Mouse (Mus musculus) layer of hippocampus, adult 8-10 months (tissue): Measurements from ENCODE around the gene Nhlrc2. TPM values are rescaled to one million over a fixed set of nuclear protein-coding genes. Genes with fewer than 3 reads are reported as not detected.

Source experiments
- DNase-seq, 2 experiments: peaks; one replicate each; pipeline ENCODE4 v3.0.0; 2022; ENCODE audit warnings: low spot score in 2 of 2
- total RNA-seq, 4 experiments: library from RNA; stranded (reverse); gene quantifications; 2 replicates each; pipeline ENCODE4 v1.2.4; 2022

Nhlrc2 gene
- total RNA-seq, 4 experiments from 2014 or later, result 13.8 to 16.1 (median 14.3) TPM

GRCm38 (mm10) chr19:56563469-56563868 lies 15.4 kb downstream of the Nhlrc2 start:
- no peak for DNase-seq

DNA sequence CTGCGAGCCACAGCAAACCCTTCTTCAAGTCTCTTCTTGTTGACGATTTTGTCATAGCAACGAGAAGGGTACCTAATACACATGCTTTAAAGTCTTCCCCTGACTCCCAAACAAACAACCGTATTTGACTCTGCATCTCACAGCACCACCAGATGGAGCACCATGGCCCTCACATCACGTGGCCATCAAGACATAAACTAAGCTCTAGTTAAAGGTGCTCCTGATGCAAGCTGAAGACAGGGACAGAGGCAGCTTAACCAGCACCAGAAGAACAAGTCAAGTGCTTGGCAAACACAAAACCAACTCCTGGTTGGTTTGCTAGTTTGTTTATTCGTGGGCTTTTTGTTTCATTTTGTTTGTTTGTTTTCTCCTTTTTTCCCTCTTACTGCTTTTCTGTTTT lies 17.3 kb downstream of the Nhlrc2 start:
- DNase-seq, result no peak

GRCm38 (mm10) chr19:56566041-56566440 lies 18.0 kb downstream of the Nhlrc2 start:
- DNase-seq, result peak in 1 of 2 experiments; percentile 55

- DNase-seq, result no peak
These were observed 18.9 kb downstream of the Nhlrc2 start for GRCm38 (mm10) chr19:56566940-56567339.

GRCm38 (mm10) chr19:56570781-56571180 lies 22.7 kb downstream of the Nhlrc2 start:
- DNase-seq, result no peak

- DNase-seq, result no peak
These were observed 23.2 kb downstream of the Nhlrc2 start for GRCm38 (mm10) chr19:56571234-56571633.

- DNase-seq, result no peak
These were observed 23.9 kb downstream of the Nhlrc2 start for GRCm38 (mm10) chr19:56571913-56572312.

DNA sequence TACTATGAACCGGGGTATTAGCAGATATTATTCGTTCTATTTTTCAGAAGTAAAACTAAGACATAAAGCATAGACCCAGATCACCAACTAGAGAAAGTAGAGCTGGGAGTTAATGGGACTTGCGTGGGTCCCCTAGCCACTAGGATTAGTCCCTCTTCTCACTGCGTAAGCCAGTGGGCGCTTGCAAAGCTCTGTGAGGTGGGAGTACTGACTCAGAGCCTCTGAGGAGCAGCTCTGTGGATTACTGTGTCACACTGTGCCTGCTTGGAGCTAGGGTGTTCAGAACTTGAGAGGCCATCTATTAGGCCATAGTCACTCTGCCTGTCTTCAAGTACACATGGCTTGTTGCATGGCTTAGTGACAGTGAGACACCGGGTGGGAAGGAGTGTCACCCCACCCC lies 25.1 kb downstream of the Nhlrc2 start:
- DNase-seq, result no peak

- no peak for DNase-seq
These were observed 29.7 kb downstream of the Nhlrc2 start for GRCm38 (mm10) chr19:56577801-56578200.

DNA sequence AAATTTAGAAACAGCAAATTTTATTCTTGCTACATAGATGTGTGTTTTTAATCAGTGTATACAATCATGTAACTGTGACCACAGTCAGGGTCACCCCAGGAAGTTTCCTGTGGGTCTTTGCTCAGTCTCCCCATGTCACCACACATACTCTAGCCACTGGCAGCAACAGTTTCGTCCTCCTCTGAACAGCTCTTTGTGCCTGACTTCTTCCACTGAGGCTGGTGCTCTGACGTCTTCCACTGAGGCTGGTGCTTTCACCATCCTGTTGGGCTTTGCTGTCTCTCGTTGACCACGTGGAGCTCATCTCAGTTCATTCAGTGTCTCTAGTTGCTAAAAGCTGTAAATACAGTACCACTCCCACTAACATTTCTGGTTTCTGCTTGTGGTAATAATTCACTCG lies 33.9 kb downstream of the Nhlrc2 start:
- DNase-seq, result no peak

DNA sequence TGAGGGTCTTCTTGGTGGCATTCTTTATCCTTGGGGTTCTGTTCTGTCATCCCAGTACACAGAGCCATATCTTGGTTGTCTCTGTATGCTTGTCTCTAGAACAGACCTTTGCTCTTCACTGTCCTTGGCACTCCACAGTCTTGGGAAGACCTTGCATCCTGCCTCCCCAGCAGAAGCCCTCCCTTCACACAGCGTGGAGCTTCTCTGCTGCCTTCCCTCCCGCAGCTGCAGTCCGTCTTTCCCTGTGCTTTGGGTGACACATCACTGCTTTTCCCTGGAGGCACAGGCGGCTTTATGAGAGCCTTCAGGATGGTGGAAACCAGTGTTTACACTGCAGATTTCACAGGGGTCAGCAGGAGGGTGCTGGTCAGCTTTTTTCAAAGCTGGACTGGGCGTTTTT lies 35.7 kb downstream of the Nhlrc2 start:
- DNase-seq, result no peak

GRCm38 (mm10) chr19:56584288-56584687 lies 36.2 kb downstream of the Nhlrc2 start:
- no peak for DNase-seq

DNA sequence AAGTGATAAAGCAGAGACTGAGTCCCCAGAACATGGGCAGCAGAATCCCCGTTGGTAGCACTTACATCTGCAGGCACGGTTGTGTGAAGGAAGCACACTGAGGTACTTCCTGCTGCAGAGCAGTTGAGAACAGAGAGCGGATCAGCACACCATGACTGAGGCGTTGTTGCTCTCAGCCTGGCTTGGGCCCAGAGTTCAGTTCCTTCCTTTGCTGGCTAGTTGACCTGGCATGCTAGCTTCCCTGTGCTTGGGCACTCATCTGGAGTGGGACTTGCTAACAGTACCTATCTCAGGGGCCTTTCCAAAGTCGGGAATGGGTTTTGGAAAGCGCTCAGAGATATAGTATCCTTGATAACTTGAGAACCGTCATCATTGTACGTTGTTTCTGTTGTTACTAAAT lies 38.3 kb downstream of the Nhlrc2 start:
- DNase-seq, result no peak

- peak; percentile 44 to 58 for DNase-seq
These were observed 40.2 kb downstream of the Nhlrc2 start for GRCm38 (mm10) chr19:56588205-56588626.

- no peak for DNase-seq
These were observed 40.9 kb downstream of the Nhlrc2 start for GRCm38 (mm10) chr19:56589008-56589407.

GRCm38 (mm10) chr19:56589455-56589854 lies 41.4 kb downstream of the Nhlrc2 start:
- DNase-seq, result no peak

DNA sequence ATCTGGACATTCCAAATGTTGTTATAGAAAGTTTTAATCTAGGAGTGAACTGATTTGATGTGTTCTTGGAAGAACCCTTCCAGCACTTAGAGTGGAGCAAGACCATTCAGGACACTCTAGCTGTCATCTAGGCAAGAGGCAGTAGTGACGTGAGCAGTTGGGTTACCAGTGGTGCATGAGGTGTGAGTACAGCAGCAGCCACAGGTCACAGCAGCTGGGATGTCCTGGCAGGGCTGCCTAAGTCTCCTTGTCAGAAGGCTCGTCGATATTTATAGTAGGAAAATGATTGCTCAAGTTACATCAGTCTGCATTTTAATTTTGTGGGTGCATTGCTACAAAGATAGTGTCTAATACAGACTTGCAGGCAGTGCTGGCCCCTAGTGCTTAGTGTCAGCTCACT lies 42.2 kb downstream of the Nhlrc2 start:
- DNase-seq, result no peak

DNA sequence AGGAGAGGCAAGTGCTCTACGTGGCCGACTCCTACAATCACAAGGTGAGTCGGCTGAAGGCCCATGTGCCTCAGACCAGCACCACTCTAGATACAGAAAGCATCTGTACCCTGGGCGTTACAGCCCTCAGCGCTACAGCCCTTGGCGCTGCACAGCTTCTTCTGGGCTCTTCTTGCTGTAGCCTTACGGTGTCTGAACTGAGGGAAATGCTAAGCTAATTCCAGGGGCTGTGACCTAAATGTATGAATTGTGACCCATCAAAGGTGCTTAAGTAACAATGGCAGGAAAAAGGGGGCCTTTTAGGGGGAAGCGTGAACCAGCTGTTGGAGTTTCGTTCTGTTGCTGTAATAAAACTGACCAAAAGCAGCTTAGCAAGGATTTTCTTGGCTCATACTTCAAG lies 44.4 kb downstream of the Nhlrc2 start:
- DNase-seq, result no peak

- DNase-seq, result no peak
These were observed 51.9 kb downstream of the Nhlrc2 start for GRCm38 (mm10) chr19:56599996-56600395.

DNA sequence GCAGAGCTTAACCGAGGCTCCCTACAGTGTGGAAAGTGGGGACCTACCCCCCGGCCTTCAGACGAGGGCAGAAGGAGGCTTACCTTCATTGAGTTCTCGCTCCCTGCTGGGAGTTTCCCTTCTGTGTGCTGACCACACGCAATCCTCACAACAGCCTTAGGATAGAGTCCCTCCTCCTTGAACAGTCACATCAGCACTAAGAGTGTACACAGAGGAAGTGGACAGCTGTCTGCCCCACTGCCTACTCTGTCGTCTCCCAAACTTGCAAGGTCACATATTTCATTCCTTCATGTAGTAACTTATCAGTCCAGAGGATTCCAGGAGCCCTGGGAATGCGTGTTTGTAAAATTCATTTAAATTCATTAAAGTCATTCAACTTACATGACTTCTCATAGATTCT lies 52.7 kb downstream of the Nhlrc2 start:
- no peak for DNase-seq

DNA sequence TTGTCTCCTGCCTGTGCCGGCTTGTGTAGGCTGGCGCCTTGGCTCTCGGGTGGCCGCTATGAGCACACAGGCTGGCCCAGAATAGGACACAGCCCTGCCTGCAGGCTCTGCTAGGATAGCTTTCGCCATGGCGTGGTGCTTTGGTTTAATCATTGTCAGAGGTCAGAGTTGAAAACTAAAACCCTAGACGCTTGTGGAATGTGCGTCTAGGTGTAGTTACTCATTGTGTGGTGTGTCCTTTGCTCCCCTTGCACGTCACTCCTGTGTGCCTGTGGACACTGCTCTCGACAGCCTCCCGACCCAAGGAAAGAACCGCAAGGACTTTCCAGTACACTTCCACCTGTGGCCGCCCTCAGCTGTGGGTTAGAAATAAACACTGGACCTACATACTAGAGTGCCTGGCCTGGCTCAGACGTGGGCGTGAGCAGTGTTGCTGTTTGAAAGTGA lies 53.9 kb downstream of the Nhlrc2 start:
- no peak for DNase-seq

GRCm38 (mm10) chr19:56608946-56609345 lies 60.9 kb downstream of the Nhlrc2 start:
- no peak for DNase-seq

GRCm38 (mm10) chr19:56614131-56614530 lies 66.1 kb downstream of the Nhlrc2 start:
- no peak for DNase-seq

- peak; percentile 36 to 42 for DNase-seq
These were observed 70.8 kb downstream of the Nhlrc2 start for GRCm38 (mm10) chr19:56618845-56619244.
